Mouse (Mus musculus): ENCODE data around the gene Mcm2. TPM values are rescaled to one million over a fixed set of nuclear protein-coding genes. Genes with fewer than 3 reads are reported as not detected.
A peak's percentile ranks its signal among the peaks of the same experiment; 100 is the strongest.

Mcm2 gene
- total RNA-seq, 2 experiments from 2014 or later, result 6.1 to 6.4 TPM

- peak; percentile 59 for DNase-seq (ENCODE audit: low spot score)
Observed at GRCm38 (mm10) chr6:88893559-88893958, 5.0 kb downstream of the Mcm2 start.

DNA sequence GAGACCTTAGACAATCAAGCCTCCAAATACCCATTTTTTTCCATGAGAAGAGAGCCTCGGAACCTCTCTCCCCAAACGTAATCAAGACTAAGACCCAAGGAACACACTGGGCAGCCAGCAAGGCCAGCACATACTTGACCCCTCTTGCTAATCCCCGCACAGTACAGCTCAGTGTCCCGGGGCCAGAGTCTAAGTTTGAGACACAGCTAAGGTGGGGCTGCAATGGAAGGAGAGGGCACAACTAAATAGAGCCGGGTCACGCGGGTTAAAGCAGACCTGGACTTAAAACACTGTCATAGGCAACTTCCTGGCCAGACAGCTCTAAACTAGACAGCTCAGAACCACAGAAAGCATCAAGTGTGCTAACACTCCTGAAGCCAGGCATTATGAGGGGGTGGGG lies 7.7 kb downstream of the Mcm2 start:
- no peak for DNase-seq (ENCODE audit: low spot score)

- DNase-seq (ENCODE audit: low spot score), result no peak
Observed at GRCm38 (mm10) chr6:88889410-88890042, 9.1 kb downstream of the Mcm2 start.

GRCm38 (mm10) chr6:88886417-88886967 lies 12.1 kb downstream of the Mcm2 start:
- no peak for DNase-seq (ENCODE audit: low spot score)

GRCm38 (mm10) chr6:88885644-88886416 lies 12.8 kb downstream of the Mcm2 start:
- DNase-seq (ENCODE audit: low spot score), result no peak

- no peak for DNase-seq (ENCODE audit: low spot score)
Observed at GRCm38 (mm10) chr6:88884690-88885089, 13.9 kb downstream of the Mcm2 start.

- no peak for DNase-seq (ENCODE audit: low spot score)
Observed at GRCm38 (mm10) chr6:88884195-88884594, 14.4 kb downstream of the Mcm2 start.

DNA sequence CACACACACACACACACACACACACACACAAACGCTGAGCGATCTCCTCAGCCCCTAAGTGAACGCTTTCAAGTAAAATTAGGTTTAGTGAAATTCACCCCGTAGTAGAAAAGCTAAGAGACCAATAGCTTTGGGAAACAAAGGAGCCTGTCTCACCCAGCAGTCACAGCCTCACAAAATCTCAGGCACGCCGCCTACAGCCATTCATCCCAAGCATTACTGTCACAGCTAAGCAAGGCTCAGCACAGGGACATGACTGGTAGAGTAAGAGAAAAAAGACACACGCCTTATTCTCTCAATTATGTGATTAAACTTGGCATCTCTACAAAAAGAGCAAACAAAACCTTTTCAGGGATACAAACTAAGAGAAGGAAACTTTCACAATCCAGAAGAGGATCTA lies 17.2 kb downstream of the Mcm2 start:
- no peak for DNase-seq (ENCODE audit: low spot score)

DNA sequence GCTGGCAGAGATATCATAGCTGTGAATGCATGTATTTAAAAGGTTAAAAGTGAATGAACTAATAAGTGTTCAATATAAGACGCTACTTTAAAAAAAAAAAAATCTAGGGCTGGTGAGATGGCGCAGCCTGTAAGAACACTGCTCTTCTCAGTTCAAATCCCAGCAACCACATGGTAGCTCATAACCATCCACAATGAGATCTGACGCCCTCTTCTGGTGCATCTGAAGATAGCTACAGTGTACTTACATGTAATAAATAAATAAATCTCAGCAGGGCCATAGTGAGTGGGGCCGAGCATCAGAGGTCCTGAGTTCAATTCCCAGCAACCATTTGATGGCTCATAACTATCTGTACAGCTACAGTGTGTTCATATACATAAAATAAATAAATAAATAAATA lies 19.1 kb downstream of the Mcm2 start:
- no peak for DNase-seq (ENCODE audit: low spot score)

- DNase-seq (ENCODE audit: low spot score), result peak; percentile 71
Observed at GRCm38 (mm10) chr6:88874868-88875508, 23.6 kb downstream of the Mcm2 start, which contains the start of gene Podxl2. TSS of gene Podxl2 (minus strand) at chr6:88875044.

- DNase-seq (ENCODE audit: low spot score), result no peak
Observed at GRCm38 (mm10) chr6:88873965-88874867, 24.4 kb downstream of the Mcm2 start.

DNA sequence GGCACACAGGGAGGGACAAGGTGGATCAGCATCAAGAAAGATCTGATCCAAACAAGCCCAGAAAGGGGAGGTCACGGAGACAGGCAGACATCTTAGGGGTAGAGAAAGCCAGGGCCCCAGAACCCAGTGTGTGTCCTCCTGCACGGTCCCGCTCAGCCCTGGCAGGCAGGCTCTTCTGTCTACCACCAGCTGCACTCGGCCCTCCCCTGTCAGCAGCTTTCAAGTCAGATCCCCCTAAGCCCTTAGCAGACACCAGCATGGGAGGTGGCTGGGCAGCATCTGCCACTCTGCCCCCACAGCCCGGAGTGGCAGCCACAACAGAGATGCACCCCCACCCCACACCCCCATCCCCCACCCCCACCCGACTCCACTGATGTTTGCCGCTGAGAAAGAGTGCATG lies 25.8 kb downstream of the Mcm2 start:
- no peak for DNase-seq (ENCODE audit: low spot score)

DNA sequence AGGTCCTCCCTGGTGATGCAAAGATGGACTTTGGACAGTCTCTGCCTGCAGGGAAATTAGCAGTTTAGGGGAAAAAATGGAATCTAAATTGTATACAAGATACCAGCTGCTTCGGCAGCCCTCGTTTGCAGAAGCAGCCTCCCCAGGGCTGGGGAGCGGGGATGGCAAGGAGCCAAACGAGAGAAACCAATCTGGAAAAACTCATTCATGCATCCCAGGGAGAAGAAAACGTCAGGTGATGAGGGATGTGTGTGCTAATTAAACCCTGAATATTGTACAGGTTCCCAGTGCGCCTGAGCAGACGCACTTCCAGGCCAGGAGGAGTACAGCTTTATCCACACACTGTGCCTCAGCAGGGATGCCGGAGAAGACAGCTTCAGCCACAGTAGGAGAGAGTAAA lies 27.0 kb downstream of the Mcm2 start:
- DNase-seq (ENCODE audit: low spot score), result no peak

GRCm38 (mm10) chr6:88870594-88870993 lies 28.0 kb downstream of the Mcm2 start:
- no peak for DNase-seq (ENCODE audit: low spot score)

- no peak for DNase-seq (ENCODE audit: low spot score)
Observed at GRCm38 (mm10) chr6:88869459-88869858, 29.1 kb downstream of the Mcm2 start.

DNA sequence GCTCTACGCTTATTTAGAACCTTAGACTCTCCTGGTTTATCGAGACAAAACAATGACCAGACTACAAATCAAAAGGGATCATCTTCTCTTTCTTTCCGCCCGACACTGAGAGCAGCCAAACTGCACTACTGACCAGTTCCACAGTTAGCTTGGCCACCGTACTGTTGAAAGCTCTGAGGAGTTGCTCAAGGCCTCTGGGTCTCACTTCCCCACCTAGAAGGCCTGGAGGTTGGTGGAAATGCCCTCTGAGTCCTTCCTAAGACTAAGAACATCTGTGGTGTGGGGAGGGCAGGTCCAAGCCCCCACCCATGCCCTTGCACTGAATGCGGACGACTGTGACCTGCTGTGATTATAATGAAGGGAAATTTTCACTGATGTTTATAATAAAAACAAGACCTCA lies 32.9 kb downstream of the Mcm2 start:
- DNase-seq (ENCODE audit: low spot score), result no peak

- no peak for DNase-seq (ENCODE audit: low spot score)
Observed at GRCm38 (mm10) chr6:88860914-88861313, 37.7 kb downstream of the Mcm2 start.

DNA sequence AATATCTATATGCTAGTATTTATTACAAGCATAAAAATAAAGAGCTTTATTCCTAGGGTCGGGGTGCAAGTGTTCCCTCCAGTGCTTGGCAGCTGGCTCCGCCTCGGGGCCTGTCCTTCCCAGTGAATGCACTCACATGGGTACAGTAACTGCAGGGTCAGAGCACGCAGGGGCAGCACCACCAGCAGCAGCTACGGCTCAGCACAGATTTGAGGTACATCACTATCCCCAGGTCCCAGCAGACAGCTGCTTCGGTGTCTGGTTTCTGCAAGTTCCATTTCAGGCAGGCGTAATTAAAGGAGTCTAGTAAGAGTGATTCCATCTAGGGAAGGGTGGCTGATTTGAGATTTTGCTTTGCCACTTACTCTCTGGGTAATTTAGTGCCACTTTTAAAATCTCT lies 40.2 kb downstream of the Mcm2 start:
- DNase-seq (ENCODE audit: low spot score), result peak; percentile 40

- DNase-seq (ENCODE audit: low spot score), result no peak
Observed at GRCm38 (mm10) chr6:88857830-88858229, 40.8 kb downstream of the Mcm2 start.

- peak; percentile 85 for DNase-seq (ENCODE audit: low spot score)
Observed at GRCm38 (mm10) chr6:88857249-88857648, 41.3 kb downstream of the Mcm2 start.

DNA sequence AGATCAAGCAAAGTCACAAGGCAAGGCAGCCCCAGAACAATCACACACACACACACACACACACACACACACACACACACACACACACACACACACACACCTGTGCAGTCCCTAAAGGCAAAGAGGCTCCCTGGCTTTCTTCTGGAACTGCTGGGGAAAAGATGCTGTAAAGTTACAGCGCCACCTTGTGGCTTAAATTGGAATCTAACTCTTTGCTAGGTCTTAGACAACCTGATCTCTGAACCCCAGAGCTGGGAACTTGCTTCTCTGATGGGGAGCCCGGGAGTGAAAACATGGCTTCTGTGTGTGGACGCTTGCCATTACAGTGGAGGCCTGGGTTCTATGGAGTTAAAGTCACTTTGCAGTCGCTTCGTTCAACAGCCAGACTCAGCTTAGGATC lies 42.9 kb downstream of the Mcm2 start:
- DNase-seq (ENCODE audit: low spot score), result peak; percentile 84

Measured in gastrocnemius, adult 18-20 months (tissue).